Mouse (Mus musculus) embryo, embryonic 10.5 days (tissue): ENCODE results near the gene Adgrd1.
A peak's percentile ranks its signal among the peaks of the same experiment; 100 is the strongest.

Source experiments
- DNase-seq: peaks from one replicate; pipeline ENCODE4 v3.0.0-alpha.2; 2015; ENCODE audit warnings: low spot score

Adgrd1 gene

DNA sequence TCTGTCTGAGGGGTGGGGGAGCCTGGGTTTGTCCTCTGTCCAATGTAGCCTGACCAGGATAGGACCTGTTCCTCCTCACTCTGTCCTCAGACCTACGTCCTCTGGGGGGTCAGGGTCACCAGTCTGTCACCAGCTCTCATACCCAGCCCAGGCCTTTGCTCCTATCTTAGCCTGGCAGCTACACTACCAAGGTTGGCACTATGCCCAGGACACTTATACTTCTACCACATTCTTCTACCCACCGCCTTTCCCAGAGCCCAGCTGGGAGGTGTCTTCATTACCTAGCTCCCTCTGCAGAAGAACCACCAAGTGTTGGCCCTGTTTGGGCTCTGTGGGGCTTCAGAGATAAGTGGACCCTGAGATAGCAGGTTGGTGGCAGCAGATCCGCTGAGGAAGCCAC is 103.6 kb downstream of the Adgrd1 start:
- no peak for DNase-seq

- no peak for DNase-seq
Observed at GRCm38 (mm10) chr5:129208279-129208678, 111.7 kb downstream of the Adgrd1 start.

- DNase-seq = no peak
Observed at GRCm38 (mm10) chr5:129208845-129209244, 112.3 kb downstream of the Adgrd1 start.

DNA sequence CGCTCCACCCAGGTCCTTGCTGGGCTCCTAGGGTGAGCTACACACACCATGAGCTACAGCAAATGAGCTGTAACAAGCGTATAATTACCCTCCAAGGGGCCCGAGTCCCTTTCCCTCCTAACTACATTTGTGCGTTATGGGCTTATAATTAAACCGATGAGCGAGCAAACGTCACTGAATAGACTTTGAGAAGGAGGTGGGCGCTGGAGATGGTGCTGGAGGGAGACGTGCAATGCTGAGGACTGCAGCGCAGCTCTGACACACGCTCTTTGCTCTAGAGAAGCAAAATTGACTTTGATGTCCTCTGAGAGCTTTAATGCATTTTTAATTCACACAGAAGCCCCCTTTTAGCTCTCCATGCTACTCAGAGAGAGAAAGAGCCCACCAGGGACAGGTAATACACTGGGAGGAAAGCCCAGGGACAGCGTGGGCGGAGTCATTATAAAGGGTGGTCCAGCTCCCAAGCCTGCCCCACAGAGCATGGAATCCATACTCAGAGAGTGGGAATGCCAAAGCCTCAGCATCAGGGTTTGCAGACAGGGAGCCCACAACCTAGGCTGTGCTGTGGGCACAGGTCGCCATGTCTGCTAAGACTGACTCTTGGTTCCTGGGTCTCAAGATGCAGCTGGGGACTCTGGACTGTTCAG is 115.0 kb downstream of the Adgrd1 start:
- DNase-seq = no peak

DNA sequence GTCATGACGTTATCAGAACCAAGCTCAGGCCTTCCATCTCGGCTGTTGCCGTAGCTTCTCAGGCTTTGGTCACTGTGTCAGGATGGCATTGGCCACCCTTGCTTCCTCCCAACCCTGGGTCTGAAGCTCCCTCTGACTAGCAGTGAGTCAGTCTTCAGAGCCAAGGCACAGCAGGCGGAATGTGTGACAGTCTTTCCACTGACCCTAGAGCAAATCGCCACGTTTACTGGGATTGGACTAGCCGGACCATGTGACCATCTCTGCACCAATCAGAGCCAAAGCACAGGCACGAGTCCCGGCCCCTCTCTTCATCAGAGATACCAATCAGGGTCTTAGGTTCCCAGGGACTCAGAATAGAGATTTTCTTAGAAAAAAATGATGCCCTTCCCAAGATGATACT is 117.5 kb downstream of the Adgrd1 start:
- DNase-seq = peak; percentile 62

GRCm38 (mm10) chr5:129216001-129216400 is 119.5 kb downstream of the Adgrd1 start:
- no peak for DNase-seq

DNA sequence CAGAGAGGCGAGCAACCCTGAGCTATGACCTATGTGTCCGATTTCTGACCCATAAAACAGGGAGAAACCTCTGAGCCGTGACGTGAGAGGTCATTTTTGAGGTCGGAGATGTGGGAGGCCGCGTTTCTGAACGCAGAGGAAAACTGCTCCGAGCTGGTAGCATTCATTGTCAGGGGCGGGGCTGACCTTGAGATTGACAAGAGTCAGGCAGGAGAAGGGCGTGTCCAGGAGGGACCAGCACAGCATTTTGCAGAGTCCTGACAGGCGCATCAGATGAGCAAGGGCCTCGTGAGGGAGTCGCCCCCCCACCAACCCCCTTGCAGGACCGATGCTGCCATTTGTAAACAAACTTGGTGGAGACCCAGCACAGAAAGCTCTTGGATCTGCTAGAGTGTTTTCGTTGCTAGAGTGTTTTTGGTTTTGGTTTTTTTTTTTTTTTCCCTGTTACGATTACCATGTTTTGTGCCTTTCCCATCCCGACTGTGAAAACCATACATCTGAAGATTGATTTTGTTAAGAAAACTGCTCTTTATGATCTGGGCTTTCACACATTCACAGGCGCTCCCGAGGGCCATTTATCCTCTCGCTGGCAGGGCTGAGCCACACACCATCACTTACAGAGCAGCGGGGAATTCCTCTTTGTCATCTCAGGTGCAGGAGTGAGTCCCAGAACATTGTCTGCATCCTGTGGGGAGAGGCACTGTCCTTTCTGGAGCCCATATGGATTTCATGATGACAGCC is 121.1 kb downstream of the Adgrd1 start:
- DNase-seq = peak; percentile 76

DNA sequence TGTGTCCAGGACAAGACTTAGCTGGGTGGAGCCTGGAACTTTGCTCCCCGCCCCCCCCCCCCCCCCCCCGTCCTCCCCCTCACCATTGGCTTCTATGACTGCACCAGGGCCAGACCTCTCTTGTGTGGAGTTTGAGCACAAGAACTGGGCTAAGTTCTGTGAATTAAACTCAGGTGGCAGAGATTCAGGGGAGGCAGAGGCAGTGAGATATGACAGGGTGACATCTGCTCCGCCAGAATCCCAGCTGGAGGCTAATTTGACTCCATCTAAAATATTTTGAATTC is 121.6 kb downstream of the Adgrd1 start:
- DNase-seq = no peak

DNA sequence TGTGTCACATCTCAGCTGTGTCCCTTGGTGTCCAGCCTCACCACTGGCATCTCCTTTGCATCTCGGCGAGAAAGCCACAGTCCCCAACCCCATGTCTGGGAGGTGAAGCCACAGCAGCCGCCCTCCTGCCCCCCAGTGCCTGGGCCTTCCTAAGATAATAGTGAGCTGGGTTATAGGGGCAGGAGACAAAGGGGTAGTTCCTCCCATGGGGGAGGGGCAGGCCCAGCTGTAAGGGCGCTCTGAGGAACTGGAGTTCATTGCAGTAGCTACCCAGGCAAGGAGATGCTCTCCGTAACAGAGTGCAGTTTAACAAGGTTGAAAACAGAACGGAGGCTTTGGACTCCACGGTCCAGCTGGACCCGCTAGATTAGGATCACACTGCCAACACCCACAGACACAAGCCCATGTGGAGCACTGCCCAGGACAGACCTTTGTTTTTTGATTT is 122.0 kb downstream of the Adgrd1 start:
- DNase-seq = peak; percentile 68

GRCm38 (mm10) chr5:129219178-129219760 is 122.7 kb downstream of the Adgrd1 start:
- DNase-seq = peak; percentile 47

- DNase-seq = peak; percentile 9
Observed at GRCm38 (mm10) chr5:129225810-129226450, 129.4 kb downstream of the Adgrd1 start.

DNA sequence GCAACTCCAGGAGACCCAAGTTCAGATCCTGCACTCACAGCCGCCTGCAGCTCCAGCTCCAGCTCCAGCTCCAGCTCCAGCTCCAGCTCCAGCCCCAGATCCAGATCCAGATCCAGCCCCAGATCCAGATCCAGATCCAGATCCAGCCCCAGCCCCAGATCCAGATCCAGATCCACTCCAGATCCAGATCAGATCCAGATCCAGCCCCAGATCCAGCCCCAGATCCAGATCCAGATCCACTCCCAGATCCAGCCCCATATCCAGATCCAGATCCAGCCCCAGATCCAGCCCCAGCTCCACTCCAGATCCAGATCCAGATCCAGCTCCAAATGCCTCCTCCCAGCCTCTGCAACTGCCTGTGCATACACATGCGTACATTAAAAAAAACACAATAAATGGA is 131.6 kb downstream of the Adgrd1 start:
- DNase-seq = no peak

DNA sequence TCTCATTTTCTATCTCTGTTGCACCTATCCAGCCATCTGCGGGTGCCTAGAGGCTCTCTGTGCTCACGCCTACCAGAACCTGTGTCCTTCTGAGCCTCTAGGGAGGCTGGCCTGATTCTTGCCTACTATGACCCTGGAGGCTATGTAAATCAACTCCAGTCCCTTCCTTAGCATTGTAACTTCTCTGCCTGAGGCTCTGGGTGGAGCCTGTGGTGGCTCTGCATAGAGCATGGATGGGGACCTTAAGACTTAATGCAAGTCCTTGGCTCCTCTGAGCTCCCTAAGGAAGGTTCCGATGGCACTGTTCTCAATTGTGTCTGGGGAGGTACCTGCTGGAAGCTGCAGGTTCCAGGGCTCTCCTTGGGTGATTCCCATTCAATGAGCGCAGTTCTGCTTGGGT is 136.8 kb downstream of the Adgrd1 start:
- no peak for DNase-seq

DNA sequence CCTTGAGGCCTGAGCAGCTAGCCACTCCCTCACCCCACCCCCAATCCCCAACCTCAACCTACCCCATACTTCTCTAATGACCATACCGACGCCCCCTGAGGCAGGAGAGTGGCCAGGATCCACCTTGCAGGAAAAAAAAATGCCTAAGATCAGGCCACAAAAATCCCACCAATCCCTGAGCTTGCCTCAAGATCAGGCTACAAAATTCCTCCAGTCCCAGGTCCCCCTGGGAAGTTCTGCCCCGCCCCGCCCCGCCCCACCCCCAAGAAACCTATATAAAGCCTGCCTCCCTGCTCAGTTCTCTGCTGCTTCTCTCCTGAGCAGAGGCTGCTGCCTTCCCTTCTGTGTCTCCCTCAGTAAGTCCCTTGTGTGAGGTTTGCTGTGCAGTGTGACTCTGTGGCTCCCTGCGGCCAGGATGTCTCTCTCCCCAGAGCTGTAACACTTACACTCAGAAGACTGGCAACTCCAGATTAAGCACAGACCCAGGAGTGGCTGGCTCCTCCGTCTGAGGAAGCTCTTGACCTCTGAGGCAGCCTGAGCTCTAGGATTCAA is 137.4 kb downstream of the Adgrd1 start:
- no peak for DNase-seq

DNA sequence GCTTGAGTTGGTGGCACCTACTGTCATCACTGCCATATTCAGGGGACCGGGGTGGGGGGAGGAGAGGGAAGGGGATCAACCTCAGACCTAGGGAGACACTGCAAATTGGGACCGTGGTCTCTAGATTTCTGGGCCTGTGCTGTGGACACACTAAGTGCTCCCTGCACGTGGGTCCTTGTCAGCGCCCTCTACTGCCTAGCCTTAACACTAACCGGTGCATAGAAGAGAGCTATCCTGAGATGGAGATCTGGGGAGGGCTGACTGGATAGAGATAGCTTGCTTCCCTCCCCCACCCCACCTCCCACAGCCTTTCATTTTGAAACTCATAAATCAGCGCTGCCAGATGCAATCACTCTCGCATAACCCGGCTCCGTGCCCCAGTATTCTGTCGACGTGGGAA is 139.8 kb downstream of the Adgrd1 start:
- no peak for DNase-seq

GRCm38 (mm10) chr5:129241865-129242264 is 145.3 kb downstream of the Adgrd1 start:
- DNase-seq = no peak

- no peak for DNase-seq
Observed at GRCm38 (mm10) chr5:129242265-129242664, 145.7 kb downstream of the Adgrd1 start.

DNA sequence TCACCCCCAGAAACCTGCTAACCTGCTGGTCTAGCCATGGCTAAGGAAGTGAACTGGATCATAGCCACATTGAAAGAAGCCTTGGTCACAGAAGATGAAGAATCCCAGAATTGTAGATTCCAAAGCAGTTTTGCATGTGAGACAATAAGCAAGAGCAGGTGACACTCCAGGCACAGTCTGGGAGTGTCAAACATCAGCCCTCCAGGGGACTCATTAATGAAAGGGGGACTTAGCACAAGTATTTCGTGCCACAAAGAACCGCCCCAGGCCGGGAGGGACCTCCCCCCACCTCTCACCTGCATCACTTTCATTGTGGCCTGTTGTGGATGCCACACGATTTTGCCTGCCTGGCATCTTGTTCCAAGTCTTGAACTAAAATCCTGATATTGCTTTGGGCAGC is 146.6 kb downstream of the Adgrd1 start:
- DNase-seq = no peak

GRCm38 (mm10) chr5:129244392-129244791 is 147.8 kb downstream of the Adgrd1 start:
- no peak for DNase-seq

- DNase-seq = no peak
Observed at GRCm38 (mm10) chr5:129249080-129249479, 152.5 kb downstream of the Adgrd1 start.
